Mouse (Mus musculus) cortical plate, adult 2 months (tissue): ENCODE results near the gene Fyb. TPM values are rescaled to one million over a fixed set of nuclear protein-coding genes. Genes with fewer than 3 reads are reported as not detected.
A peak's percentile ranks its signal among the peaks of the same experiment; 100 is the strongest.

Source experiments
- H3K27ac ChIP-seq: fragments of 200-500 bp; 2 replicates; pipeline ENCODE4 v1.5.1; 2012; ENCODE audit warnings: low read length, control low read depth, inconsistent platforms; ENCODE audit not compliant: insufficient read depth
- H3K4me1 ChIP-seq: fragments of 200-500 bp; 2 replicates; pipeline ENCODE4 v1.6.1; 2011; ENCODE audit warnings: low read length; ENCODE audit not compliant: control insufficient read depth, insufficient read depth
- H3K4me3 ChIP-seq: fragments of 200-500 bp; 2 replicates; pipeline ENCODE4 v1.5.1; 2011; ENCODE audit warnings: mild to moderate bottlenecking, low read length, control low read depth; ENCODE audit not compliant: insufficient read depth
- CTCF ChIP-seq: fragments of 200-500 bp; IDR thresholded peaks from 2 replicates; pipeline ENCODE4 v1.5.1; 2011; ENCODE audit warnings: mild to moderate bottlenecking, control low read depth, low read length; ENCODE audit not compliant: insufficient read depth; ENCODE audit errors: extremely low read depth
- POLR2A ChIP-seq: fragments of 200-500 bp; IDR thresholded peaks from 2 replicates; pipeline ENCODE4 v1.6.1; 2011; ENCODE audit warnings: mild to moderate bottlenecking, low read length, control low read depth; ENCODE audit not compliant: insufficient read depth; ENCODE audit errors: extremely low read depth
- polyA plus RNA-seq: library from polyadenylated mRNA; depleted of rRNA; stranded (reverse); fragments of >200 nt; gene quantifications from 2 replicates; pipeline ENCODE4 v1.2.3, GENCODE M21; 2012; rRNA removed

Fyb gene
- polyA plus RNA-seq, 1 experiment: 4.7 TPM

GRCm38 (mm10) chr15:6678479-6678878 is 155.8 kb downstream of the Fyb start:
- Histone ChIP-seq H3K4me1 (no peaks in the 10 kb centered on the region), H3K4me3 (no peak overlapping the region), H3K27ac (no peak overlapping the region)
- TF ChIP-seq POLR2A (no peak), CTCF (no peak)

- H3K27ac ChIP-seq: no peak overlapping the region
- no peak for TF ChIP-seq POLR2A
- TF ChIP-seq CTCF: 0 out of 2 replicates have a peak, but pooled peaks have one; percentile 24
- H3K4me1 ChIP-seq: no peaks in the 10 kb centered on the region
- no peak overlapping the region for H3K4me3 ChIP-seq
These were observed 179.5 kb downstream of the Fyb start for GRCm38 (mm10) chr15:6702164-6702563.

GRCm38 (mm10) chr15:6705351-6705901 is 182.8 kb downstream of the Fyb start:
- Histone ChIP-seq H3K4me3 (no peak overlapping the region), H3K27ac (no peak overlapping the region), H3K4me1 (no peaks in the 10 kb centered on the region)
- no peak for TF ChIP-seq POLR2A
- no peak for TF ChIP-seq CTCF

GRCm38 (mm10) chr15:6707551-6707935 is 184.9 kb downstream of the Fyb start:
- TF ChIP-seq POLR2A (no peak), CTCF (no peak)
- H3K4me1 ChIP-seq: peaks cover 3% of the 10 kb centered on the region
- H3K4me3 ChIP-seq: peak overlapping the region; percentile 93
- H3K27ac ChIP-seq: peak overlapping the region; percentile 89

- peak within 1 kb of the TSS; percentile 93 for H3K4me3 ChIP-seq
- TF ChIP-seq CTCF: no peak
- TF ChIP-seq POLR2A: peak; percentile 60; the same call in 1 of the 2 replicates
- H3K4me1 ChIP-seq: peaks cover 4% of the 10 kb centered on the region
- H3K27ac ChIP-seq: peak within 1 kb of the TSS; percentile 99
These were observed 185.4 kb downstream of the Fyb start, which contains the start of gene Rictor for GRCm38 (mm10) chr15:6707936-6708525. TSS of gene Rictor (plus strand) at chr15:6708379.

- H3K4me1 ChIP-seq: peaks cover 4% of the 10 kb centered on the region
- no peak for TF ChIP-seq CTCF
- TF ChIP-seq POLR2A: no peak
- peak overlapping the region; percentile 93 for H3K4me3 ChIP-seq
- peak overlapping the region; percentile 99 for H3K27ac ChIP-seq
These were observed 186.1 kb downstream of the Fyb start for GRCm38 (mm10) chr15:6708526-6709441.

GRCm38 (mm10) chr15:6709618-6710017 is 187.0 kb downstream of the Fyb start:
- no peak for TF ChIP-seq CTCF
- no peak for TF ChIP-seq POLR2A
- Histone ChIP-seq H3K4me3 (peak overlapping the region; percentile 93), H3K4me1 (peaks cover 4% of the 10 kb centered on the region), H3K27ac (no peak overlapping the region)

- Histone ChIP-seq H3K4me1 (peaks cover 7% of the 10 kb centered on the region), H3K27ac (no peak overlapping the region), H3K4me3 (no peak overlapping the region; the same call in 1 of the 2 replicates)
- no peak for TF ChIP-seq POLR2A
- no peak for TF ChIP-seq CTCF
These were observed 187.7 kb downstream of the Fyb start for GRCm38 (mm10) chr15:6710341-6710740.

GRCm38 (mm10) chr15:6711226-6711625 is 188.6 kb downstream of the Fyb start:
- Histone ChIP-seq H3K27ac (no peak overlapping the region), H3K4me3 (no peak overlapping the region), H3K4me1 (peaks cover 7% of the 10 kb centered on the region)
- no peak for TF ChIP-seq CTCF
- TF ChIP-seq POLR2A: no peak

Other genes starting within 250 kb of the Fyb start
- gene Dab2, start 223.1 kb upstream of the Fyb start, polyA plus RNA-seq: 11.7 TPM in 2 replicates
- not detected in 2 replicates for gene C9, start 77.5 kb upstream of the Fyb start, polyA plus RNA-seq
- gene Rictor, start 185.5 kb downstream of the Fyb start, polyA plus RNA-seq: 17.1 and 17.9 TPM in 2 replicates